Mouse (Mus musculus) testis, adult 2 months (tissue): ENCODE results near the gene Ube2cbp.

ENCODE experiments used
- CTCF ChIP-seq: fragments of 200-500 bp; IDR thresholded peaks from 2 replicates; pipeline ENCODE4 v1.5.1; 2012; ENCODE audit warnings: low read depth, mild to moderate bottlenecking, inconsistent platforms, low read length, moderate library complexity; ENCODE audit not compliant: control insufficient read depth, insufficient read depth, insufficient replicate concordance
- POLR2A ChIP-seq: fragments of 200-500 bp; IDR thresholded peaks from 2 replicates; pipeline ENCODE4 v1.6.1; 2012; ENCODE audit warnings: low read depth, mild to moderate bottlenecking, inconsistent platforms, low read length, moderate library complexity; ENCODE audit not compliant: control insufficient read depth

DNA sequence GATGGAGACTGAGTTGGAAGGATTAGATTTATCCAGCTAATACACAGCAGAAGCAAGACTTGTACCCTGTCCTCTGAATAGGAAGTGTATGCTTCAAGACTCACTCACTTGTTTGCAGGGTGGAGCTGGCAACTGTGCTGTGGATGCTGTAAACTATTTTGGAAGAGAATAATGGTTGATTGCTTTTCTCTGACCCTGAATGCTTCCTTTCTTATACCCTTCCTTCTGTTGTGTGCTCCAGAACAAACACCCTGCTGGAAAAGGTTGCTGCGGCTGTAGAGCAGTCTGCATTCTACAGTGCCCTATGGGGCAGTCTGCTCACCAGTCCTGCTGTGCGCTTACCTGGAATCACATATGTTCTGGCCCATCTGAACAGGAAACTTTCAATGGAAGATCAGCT, 27.0 kb upstream of the Ube2cbp start:
- no peak for TF ChIP-seq CTCF
- TF ChIP-seq POLR2A = no peak
